ENCODE assay signal across 34 mouse cellular contexts in the genomic region with DNA sequence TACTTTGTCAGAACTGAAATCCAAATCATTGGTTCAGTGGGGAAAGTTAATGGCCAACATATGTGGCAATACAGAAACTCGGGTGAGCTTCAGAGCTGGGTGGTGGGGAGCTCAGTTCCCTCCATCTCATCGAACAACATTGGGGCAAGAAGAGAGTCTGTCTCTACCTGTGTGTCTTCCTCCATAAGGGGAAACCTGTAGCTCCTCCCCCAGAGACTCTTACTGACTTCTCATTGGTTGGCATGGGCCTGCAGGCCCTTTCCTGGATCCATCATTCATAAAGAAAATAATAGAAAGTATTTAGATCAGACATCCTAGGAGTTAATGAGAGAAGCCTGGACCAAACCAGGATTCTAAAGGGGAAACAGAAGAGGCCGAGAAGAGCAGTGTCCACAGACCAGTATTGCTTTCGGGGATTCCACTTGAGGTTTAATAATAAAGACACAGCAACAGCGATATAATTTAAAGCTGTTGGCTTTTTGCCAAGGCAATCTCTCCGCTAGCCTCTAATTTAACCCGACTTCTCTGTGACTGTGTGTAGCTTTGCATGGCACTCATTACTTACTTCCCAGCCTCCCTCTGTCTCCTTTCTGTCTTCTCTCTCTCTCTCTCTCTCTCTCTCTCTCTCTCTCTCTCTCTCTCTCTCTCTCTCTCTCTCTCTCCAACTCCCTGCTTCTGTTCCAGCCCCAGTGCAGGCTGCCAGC. TPM values are rescaled to one million over a fixed set of nuclear protein-coding genes. Genes with fewer than 3 reads are reported as not detected.
DNase-seq lines count a peak whose midpoint lies in the region; ATAC-seq and TF ChIP-seq lines count a peak whose summit lies in the region.
"Had no signal": no experiment of that assay in that cellular context is flagged by ENCODE, and none has a peak within 500 bp of the region (broad histone marks: within the 10 kb centered on the region; RNA-seq: fewer than 3 reads in every experiment).

No protein-coding gene starts in this region.

- no peak overlapping the region for H3K4me3 ChIP-seq in limb, embryonic 14.5 days (replicated peaks; ENCODE audit: low read length)
- no peak overlapping the region for H3K4me3 ChIP-seq in limb, embryonic 10.5 days
- H3K4me3 ChIP-seq: embryonic facial prominence, embryonic 10.5 days; embryonic facial prominence, embryonic 15.5 days; forebrain, embryonic 13.5 days; hindbrain, embryonic 15.5 days; intestine, embryonic 15.5 days; limb, embryonic 12.5 days; midbrain, embryonic 15.5 days; stomach, embryonic 15.5 days had no signal

- no peak overlapping the region for H3K4me2 ChIP-seq in limb, embryonic 14.5 days (replicated peaks; ENCODE audit: low read depth, low read length, severe bottlenecking)
- H3K4me2 ChIP-seq: embryonic facial prominence, embryonic 15.5 days; forebrain, embryonic 13.5 days; heart, embryonic 11.5 days; hindbrain, embryonic 15.5 days; intestine, embryonic 15.5 days; limb, embryonic 12.5 days; liver, embryonic 11.5 days; midbrain, embryonic 15.5 days; stomach, embryonic 15.5 days had no signal

- no peaks in the 10 kb centered on the region for H3K4me1 ChIP-seq in limb, embryonic 14.5 days (ENCODE audit: control insufficient read depth, insufficient read depth, low read length)
- H3K4me1 ChIP-seq in limb, embryonic 10.5 days: no peaks in the 10 kb centered on the region
- H3K4me1 ChIP-seq: embryonic facial prominence, embryonic 10.5 days; embryonic facial prominence, embryonic 15.5 days; forebrain, embryonic 13.5 days; hindbrain, embryonic 15.5 days; limb, embryonic 12.5 days; midbrain, embryonic 15.5 days; stomach, embryonic 15.5 days had no signal

- no peak overlapping the region for H3K27ac ChIP-seq in limb, embryonic 14.5 days (replicated peaks; ENCODE audit: low read depth, low read length)
- H3K27ac ChIP-seq in limb, embryonic 10.5 days: no peak overlapping the region
- H3K27ac ChIP-seq: embryonic facial prominence, embryonic 10.5 days; embryonic facial prominence, embryonic 15.5 days; forebrain, embryonic 13.5 days; hindbrain, embryonic 15.5 days; intestine, embryonic 15.5 days; limb, embryonic 12.5 days; macrophage; midbrain, embryonic 15.5 days; stomach, embryonic 15.5 days had no signal

- H3K9ac ChIP-seq in limb, embryonic 14.5 days (ENCODE audit: low read depth, low read length, severe bottlenecking): no peak overlapping the region
- H3K9ac ChIP-seq: embryonic facial prominence, embryonic 15.5 days; forebrain, embryonic 13.5 days; hindbrain, embryonic 15.5 days; intestine, embryonic 15.5 days; limb, embryonic 12.5 days; midbrain, embryonic 15.5 days; stomach, embryonic 15.5 days had no signal

- peak; percentile 36 for DNase-seq in limb, embryonic 14.5 days (ENCODE audit: low spot score)
- DNase-seq in limb, embryonic 10.5 days (ENCODE audit: low spot score): no peak
- DNase-seq in retina, postnatal 1 day: peak; percentile 40
- DNase-seq in retina, embryonic 14.5 days (ENCODE audit: low spot score): no peak
- peak; percentile 37 for DNase-seq in brain, embryonic 14.5 days (ENCODE audit: low read depth)
- DNase-seq in layer of hippocampus, postnatal 25 days (ENCODE audit: extremely low spot score in 1 of 2, low spot score in 1 of 2): no peak
- DNase-seq: B cell, adult 2 months; cerebellum, adult 8-10 months; cerebellum, postnatal 25 days; gastrocnemius, postnatal 14 days; heart, postnatal 36 days; kidney, postnatal 10 days; right cerebral cortex, postnatal 25 days had no signal

- no peak for TF ChIP-seq CTCF in brain, embryonic 14.5 days (IDR thresholded peaks at IDR 0.05; ENCODE audit: borderline replicate concordance, extremely low read depth, insufficient read depth, insufficient read length)

- H3K27me3 ChIP-seq in limb, embryonic 14.5 days (ENCODE audit: control insufficient read depth, insufficient read depth, low read length): no peaks in the 10 kb centered on the region
- no peaks in the 10 kb centered on the region for H3K27me3 ChIP-seq in limb, embryonic 10.5 days (ENCODE audit: low read depth, poor library complexity, severe bottlenecking)
- H3K27me3 ChIP-seq: embryonic facial prominence, embryonic 15.5 days; forebrain, embryonic 13.5 days; hindbrain, embryonic 15.5 days; intestine, embryonic 15.5 days; limb, embryonic 12.5 days; midbrain, embryonic 15.5 days; stomach, embryonic 15.5 days had no signal

- no peak for ATAC-seq in limb, embryonic 14.5 days (ENCODE audit: low FRiP score, low read depth)
- ATAC-seq: forebrain, embryonic 13.5 days; intestine, embryonic 15.5 days; midbrain, embryonic 15.5 days; Patski had no signal

- 44% methylated on average over 7 of the region's 7 CpGs for WGBS in limb, embryonic 14.5 days
- 91% methylated on average over 7 of the region's 7 CpGs for WGBS in limb, embryonic 10.5 days

- H3K36me3 ChIP-seq in limb, embryonic 14.5 days (ENCODE audit: control insufficient read depth, insufficient read depth, low read length): no peaks in the 10 kb centered on the region
- H3K36me3 ChIP-seq in limb, embryonic 10.5 days: no peaks in the 10 kb centered on the region
- H3K36me3 ChIP-seq: embryonic facial prominence, embryonic 10.5 days; embryonic facial prominence, embryonic 15.5 days; hindbrain, embryonic 15.5 days; intestine, embryonic 15.5 days; limb, embryonic 12.5 days; midbrain, embryonic 15.5 days; stomach, embryonic 15.5 days had no signal

- TF ChIP-seq POLR2A in limb, embryonic 14.5 days (IDR thresholded peaks at IDR 0.05; ENCODE audit: borderline replicate concordance, extremely low read depth, insufficient read depth, insufficient read length): no peak
- TF ChIP-seq POLR2A in brain, embryonic 14.5 days (IDR thresholded peaks at IDR 0.05; ENCODE audit: borderline replicate concordance, extremely low read depth, insufficient read depth, insufficient read length, poor library complexity, severe bottlenecking): no peak

- no peaks in the 10 kb centered on the region for H3K9me3 ChIP-seq in limb, embryonic 14.5 days (ENCODE audit: control insufficient read depth, low read length)
- no peaks in the 10 kb centered on the region for H3K9me3 ChIP-seq in limb, embryonic 10.5 days (replicated peaks)
- H3K9me3 ChIP-seq: embryonic facial prominence, embryonic 15.5 days; hindbrain, embryonic 15.5 days; intestine, embryonic 15.5 days; midbrain, embryonic 15.5 days; stomach, embryonic 15.5 days had no signal

RNA-seq across cellular contexts. Expression of gene Gimap3, which starts 6.9 kb away (rescaled TPM):
- polyA plus RNA-seq in limb, embryonic 14.5 days (2012; rRNA removed): not detected in 2 replicates
- polyA plus RNA-seq in limb, embryonic 14.5 days (2014; fragmentation: Nextera tagmentation; extraction: Ambion mirVana): not detected in 2 replicates
- not detected in 2 replicates for polyA plus RNA-seq in limb, embryonic 10.5 days (2016; fragmentation: Nextera tagmentation; extraction: Ambion mirVana)
- not detected in 2 replicates for polyA plus RNA-seq in brain, embryonic 14.5 days (2012; rRNA removed)
- total RNA-seq in layer of hippocampus, postnatal 25 days (2021): not detected
- total RNA-seq: granulocyte monocyte progenitor cell, adult 5-6 weeks; left cerebral cortex, postnatal 14 days; MEL had no signal
- polyA plus RNA-seq: embryonic facial prominence, embryonic 10.5 days; embryonic facial prominence, embryonic 15.5 days; forebrain, embryonic 13.5 days; heart, embryonic 11.5 days; hindbrain, embryonic 15.5 days; limb, embryonic 12.5 days; midbrain, embryonic 15.5 days; neural tube, embryonic 11.5 days; Patski had no signal

RNA-seq across cellular contexts. Expression of gene Gimap5, which starts 17.7 kb away (rescaled TPM):
- 3.5 and 3.7 TPM in 2 replicates for polyA plus RNA-seq in limb, embryonic 14.5 days (2012; rRNA removed)
- 3.8 and 4.9 TPM in 2 replicates for polyA plus RNA-seq in limb, embryonic 14.5 days (2014; fragmentation: Nextera tagmentation; extraction: Ambion mirVana)
- polyA plus RNA-seq in limb, embryonic 10.5 days (2016; fragmentation: Nextera tagmentation; extraction: Ambion mirVana): 1.3 and 1.4 TPM in 2 replicates
- 0.87 and 1.2 TPM in 2 replicates for polyA plus RNA-seq in brain, embryonic 14.5 days (2012; rRNA removed)
- 1 to 10 TPM in 1 of 2 experiments, under 1 TPM in 1; 0.71 to 1.0 TPM for total RNA-seq in layer of hippocampus, postnatal 25 days (2021)
- total RNA-seq: MEL had no signal
- polyA plus RNA-seq: macrophage, Patski had no signal

RNA-seq across cellular contexts. Expression of gene Gimap1, which starts 24.9 kb away (rescaled TPM):
- 4.0 TPM in 2 replicates for polyA plus RNA-seq in limb, embryonic 14.5 days (2012; rRNA removed)
- 10.9 and 11.9 TPM in 2 replicates for polyA plus RNA-seq in limb, embryonic 14.5 days (2014; fragmentation: Nextera tagmentation; extraction: Ambion mirVana)
- polyA plus RNA-seq in limb, embryonic 10.5 days (2016; fragmentation: Nextera tagmentation; extraction: Ambion mirVana): 7.9 and 8.5 TPM in 2 replicates
- 1.0 and 2.2 TPM in 2 replicates for polyA plus RNA-seq in brain, embryonic 14.5 days (2012; rRNA removed)
- 1 to 10 TPM; 2.0 to 2.6 TPM for total RNA-seq in layer of hippocampus, postnatal 25 days (2021)
- total RNA-seq: MEL had no signal
- polyA plus RNA-seq: macrophage had no signal

RNA-seq across cellular contexts. Expression of gene Gimap7, which starts 45.3 kb away (rescaled TPM):
- polyA plus RNA-seq in limb, embryonic 14.5 days (2012; rRNA removed): not detected in 2 replicates
- not detected in 2 replicates for polyA plus RNA-seq in limb, embryonic 14.5 days (2014; fragmentation: Nextera tagmentation; extraction: Ambion mirVana)
- polyA plus RNA-seq in limb, embryonic 10.5 days (2016; fragmentation: Nextera tagmentation; extraction: Ambion mirVana): not detected in 2 replicates
- not detected in 2 replicates for polyA plus RNA-seq in brain, embryonic 14.5 days (2012; rRNA removed)
- not detected for total RNA-seq in layer of hippocampus, postnatal 25 days (2021)
- total RNA-seq: adrenal gland, postnatal 4 days; gastrocnemius, postnatal 14 days; granulocyte monocyte progenitor cell, adult 5-6 weeks; left cerebral cortex, postnatal 14 days; MEL had no signal
- polyA plus RNA-seq: embryonic facial prominence, embryonic 10.5 days; forebrain, embryonic 13.5 days; heart, embryonic 11.5 days; hindbrain, embryonic 15.5 days; limb, embryonic 12.5 days; liver, embryonic 11.5 days; lung, embryonic 16.5 days; midbrain, embryonic 15.5 days; neural tube, embryonic 11.5 days; Patski; stomach, embryonic 15.5 days had no signal

RNA-seq across cellular contexts. Expression of gene Gm28053, which starts 45.3 kb away (rescaled TPM):
- polyA plus RNA-seq in limb, embryonic 14.5 days (2012; rRNA removed): 0.82 TPM in 1 of 2 replicates, not detected in the other
- 1.2 and 2.2 TPM in 2 replicates for polyA plus RNA-seq in limb, embryonic 14.5 days (2014; fragmentation: Nextera tagmentation; extraction: Ambion mirVana)
- 0.83 and 1.3 TPM in 2 replicates for polyA plus RNA-seq in limb, embryonic 10.5 days (2016; fragmentation: Nextera tagmentation; extraction: Ambion mirVana)
- polyA plus RNA-seq in brain, embryonic 14.5 days (2012; rRNA removed): 0.40 TPM in 1 of 2 replicates, not detected in the other
- 1 to 10 TPM in 1 of 2 experiments, not detected in 1; 1.1 TPM for total RNA-seq in layer of hippocampus, postnatal 25 days (2021)
- total RNA-seq: megakaryocyte-erythroid progenitor cell, adult 5-6 weeks; MEL had no signal
- polyA plus RNA-seq: embryonic facial prominence, embryonic 10.5 days; kidney, adult 2 months; liver, embryonic 16.5 days; macrophage; midbrain, embryonic 15.5 days; neural tube, embryonic 11.5 days; Patski had no signal

Comparison
In these comparisons a context has a peak if more than half of its experiments do, and no peak if none do; other contexts are left out.
1. DNase-seq: peak in limb, embryonic 14.5 days (single experiment), retina, postnatal 1 day (single experiment) and brain, embryonic 14.5 days (single experiment); none in limb, embryonic 10.5 days (single experiment), retina, embryonic 14.5 days (single experiment) and layer of hippocampus, postnatal 25 days (0 of 2).